Mouse (Mus musculus) embryonic fibroblast, embryonic 13.5 days (primary cell): ENCODE measurements around the gene Abtb1.

Source experiments
- CTCF ChIP-seq: IDR thresholded peaks from 2 replicates; pipeline ENCODE4 v1.5.1; 2011; ENCODE audit warnings: mild to moderate bottlenecking, control low read depth, low read length, moderate library complexity, borderline replicate concordance; ENCODE audit not compliant: insufficient read depth
- POLR2A ChIP-seq: IDR thresholded peaks from 2 replicates; pipeline ENCODE4 v1.6.1; 2011; ENCODE audit warnings: low read depth, mild to moderate bottlenecking, control low read depth, low read length, moderate library complexity

- TF ChIP-seq POLR2A, result no peak
- TF ChIP-seq CTCF, result no peak
These were observed 37.7 kb downstream of the Abtb1 start for GRCm38 (mm10) chr6:88803957-88804695.
